Mouse (Mus musculus) testis, adult 2 months (tissue): ENCODE data around the gene Ahdc1.

ENCODE experiments used
- CTCF ChIP-seq: fragments of 200-500 bp; IDR thresholded peaks from 2 replicates; pipeline ENCODE4 v1.5.1; 2012; ENCODE audit warnings: low read depth, mild to moderate bottlenecking, inconsistent platforms, low read length, moderate library complexity; ENCODE audit not compliant: control insufficient read depth, insufficient read depth, insufficient replicate concordance
- POLR2A ChIP-seq: fragments of 200-500 bp; IDR thresholded peaks from 2 replicates; pipeline ENCODE4 v1.6.1; 2012; ENCODE audit warnings: low read depth, mild to moderate bottlenecking, inconsistent platforms, low read length, moderate library complexity; ENCODE audit not compliant: control insufficient read depth

- TF ChIP-seq POLR2A (no peak), CTCF (no peak)
Observed at GRCm38 (mm10) chr4:133050837-133051549, 39.9 kb downstream of the Ahdc1 start.
